In the genomic region with DNA sequence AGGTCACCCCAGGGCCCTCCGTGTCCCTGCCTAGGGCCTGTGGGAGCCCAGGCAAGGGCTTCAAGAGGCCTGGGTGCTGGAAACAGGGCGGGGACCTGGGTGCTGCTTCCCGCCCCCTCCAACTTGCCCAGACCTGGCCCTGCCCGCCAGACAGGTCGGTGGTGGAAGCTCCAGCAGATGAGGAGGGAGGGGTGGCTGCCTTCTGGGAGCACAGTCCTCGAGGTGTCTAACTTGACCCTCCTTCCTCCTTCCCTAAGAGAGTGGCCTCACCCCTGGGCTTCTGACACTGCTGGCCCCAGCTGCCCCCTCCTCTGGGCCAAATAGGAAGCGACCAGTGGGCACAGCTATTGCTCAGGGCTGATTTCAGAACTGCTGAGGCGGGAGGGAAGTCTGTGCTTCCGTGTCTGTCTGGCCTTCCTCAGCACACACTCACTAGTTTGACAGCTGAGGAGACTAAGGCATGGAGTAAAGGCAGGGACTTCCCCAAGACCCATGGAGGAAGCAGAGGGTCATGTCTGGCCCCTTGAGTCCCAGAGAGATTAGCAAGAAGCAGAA, we compare ENCODE assay signal across 8 mouse cellular contexts. TPM values are rescaled to one million over a fixed set of nuclear protein-coding genes. Genes with fewer than 3 reads are reported as not detected.
DNase-seq lines count a peak whose midpoint lies in the region; ATAC-seq lines count a peak whose summit lies in the region.

A gene (minus strand): TSS at position 175 of the 555 bp plus-strand sequence.

- no peak within 1 kb of the TSS for H3K27ac ChIP-seq in hindbrain, embryonic 16.5 days (ENCODE audit: low read depth, low read length)
- no peak within 1 kb of the TSS for H3K27ac ChIP-seq in hindbrain, embryonic 13.5 days

- H3K4me1 ChIP-seq in hindbrain, embryonic 16.5 days (ENCODE audit: control insufficient read depth, insufficient read depth, low read depth, low read length), result no peaks in the 10 kb centered on the region
- H3K4me1 ChIP-seq in hindbrain, embryonic 13.5 days (replicated peaks), result no peaks in the 10 kb centered on the region

- no peak within 1 kb of the TSS for H3K4me2 ChIP-seq in hindbrain, embryonic 16.5 days (ENCODE audit: low read length)
- H3K4me2 ChIP-seq in hindbrain, embryonic 13.5 days, result no peak within 1 kb of the TSS

- no peaks in the 10 kb centered on the region; the same call in 1 of the 2 replicates for H3K36me3 ChIP-seq in hindbrain, embryonic 16.5 days (ENCODE audit: control insufficient read depth, insufficient read depth, low read length)
- H3K36me3 ChIP-seq in hindbrain, embryonic 13.5 days, result peaks cover 11% of the 10 kb centered on the region

- peaks cover 6% of the 10 kb centered on the region; the same call in 1 of the 2 replicates for H3K27me3 ChIP-seq in hindbrain, embryonic 16.5 days (replicated peaks; ENCODE audit: control insufficient read depth, insufficient read depth, low read length)
- peaks cover 17% of the 10 kb centered on the region for H3K27me3 ChIP-seq in hindbrain, embryonic 13.5 days

- ATAC-seq in hindbrain, embryonic 16.5 days, result no peak
- ATAC-seq in hindbrain, embryonic 13.5 days (ENCODE audit: low FRiP score), result no peak

- no peak within 1 kb of the TSS for H3K4me3 ChIP-seq in hindbrain, embryonic 16.5 days (ENCODE audit: low read length)
- no peak within 1 kb of the TSS for H3K4me3 ChIP-seq in hindbrain, embryonic 13.5 days

- H3K9ac ChIP-seq in hindbrain, embryonic 16.5 days (ENCODE audit: low read depth, low read length), result 0 out of 2 replicates have a peak within 1 kb of the TSS, but pooled peaks have one; percentile 24
- no peak within 1 kb of the TSS; the same call in 1 of the 2 replicates for H3K9ac ChIP-seq in hindbrain, embryonic 13.5 days

- peak; percentile 65 for DNase-seq in MEL-GATA-1-ER (ENCODE audit: extremely low read depth, low read depth)
- DNase-seq in induced T-regulatory cell, adult 2 months (ENCODE audit: low read depth), result peak; percentile 73
- peak; percentile 64 to 69 for DNase-seq in lung, postnatal 4 days
- no peak for DNase-seq in ovary, postnatal 14 days (ENCODE audit: low spot score)
- no peak for DNase-seq in cerebellum, adult 18-20 months
- DNase-seq in cerebellum, postnatal 14 days, result no peak

- 37% methylated on average over 7 of the region's 9 CpGs for WGBS in hindbrain, embryonic 16.5 days
- 33% methylated on average over 9 of the region's 9 CpGs for WGBS in hindbrain, embryonic 13.5 days

- H3K9me3 ChIP-seq in hindbrain, embryonic 16.5 days (ENCODE audit: control insufficient read depth, low read length), result no peaks in the 10 kb centered on the region
- no peaks in the 10 kb centered on the region for H3K9me3 ChIP-seq in hindbrain, embryonic 13.5 days

RNA-seq across cellular contexts. Expression of the gene that starts here (rescaled TPM):
- polyA plus RNA-seq in hindbrain, embryonic 16.5 days (2015; fragmentation: Nextera tagmentation; extraction: Ambion mirVana), result 0.81 and 1.1 TPM in 2 replicates
- 1.2 and 1.7 TPM in 2 replicates for polyA plus RNA-seq in hindbrain, embryonic 13.5 days (2015; fragmentation: Nextera tagmentation; extraction: Ambion mirVana)

Comparison
In these comparisons a context has a peak if more than half of its experiments do, and no peak if none do; other contexts are left out.
1. DNase-seq: peak in MEL-GATA-1-ER (single experiment), induced T-regulatory cell, adult 2 months (single experiment) and lung, postnatal 4 days (2 of 2); none in ovary, postnatal 14 days (single experiment), cerebellum, adult 18-20 months (0 of 2) and cerebellum, postnatal 14 days (0 of 2).